Mouse (Mus musculus) stomach, embryonic 15.5 days (tissue): ENCODE results near the gene Spats2l. TPM values are rescaled to one million over a fixed set of nuclear protein-coding genes. Genes with fewer than 3 reads are reported as not detected.

ENCODE experiments used
- ATAC-seq: fragments of 200-750 bp; cut with Nextera tagmentation; 2 replicates; pipeline ENCODE4 v1.8.0; 2017; ENCODE audit warnings: low read depth, moderate number of reproducible peaks, moderate TSS enrichment; ENCODE audit not compliant: insufficient read depth, low FRiP score
- H3K27ac ChIP-seq: fragments of 300-500 bp; sonication (generic); 2 replicates; pipeline ENCODE4 v1.5.1; 2015; ENCODE audit warnings: mild to moderate bottlenecking, inconsistent platforms
- H3K27me3 ChIP-seq: fragments of 300-500 bp; sonication (generic); replicated peaks from 2 replicates; pipeline ENCODE4 v1.6.1; 2015; ENCODE audit warnings: inconsistent platforms
- H3K36me3 ChIP-seq: fragments of 300-500 bp; sonication (generic); 2 replicates; pipeline ENCODE4 v1.6.1; 2015; ENCODE audit warnings: inconsistent platforms
- H3K4me1 ChIP-seq: fragments of 300-500 bp; sonication (generic); 2 replicates; pipeline ENCODE4 v1.6.1; 2015; ENCODE audit warnings: inconsistent platforms
- H3K4me2 ChIP-seq: fragments of 300-500 bp; sonication (generic); 2 replicates; pipeline ENCODE4 v1.6.1; 2015; ENCODE audit warnings: mild to moderate bottlenecking, inconsistent platforms
- H3K4me3 ChIP-seq: fragments of 300-500 bp; sonication (generic); replicated peaks from 2 replicates; pipeline ENCODE4 v1.5.1; 2015; ENCODE audit warnings: inconsistent platforms
- H3K9ac ChIP-seq: fragments of 300-500 bp; sonication (generic); 2 replicates; pipeline ENCODE4 v1.6.1; 2015; ENCODE audit warnings: inconsistent platforms
- H3K9me3 ChIP-seq: fragments of 300-500 bp; sonication (generic); 2 replicates; pipeline ENCODE4 v1.6.1; 2016; ENCODE audit warnings: inconsistent platforms
- WGBS: fragments of 180-500 bp; shearing (Covaris S2); methylation state at CpG from one replicate; pipeline ENCODE4 v1.1.7; 2015; 5-methylcytosine and 5-hydroxymethylcytosine counted together
- polyA plus RNA-seq: library from polyadenylated mRNA; unstranded; fragments of >200 nt; fragmentation: Nextera tagmentation; extraction: Ambion mirVana; gene quantifications from 2 replicates; pipeline ENCODE4 v1.2.1, GENCODE M21; 2015

The Spats2l gene
- polyA plus RNA-seq, 1 experiment from 2014 or later, result 89.8 TPM

DNA sequence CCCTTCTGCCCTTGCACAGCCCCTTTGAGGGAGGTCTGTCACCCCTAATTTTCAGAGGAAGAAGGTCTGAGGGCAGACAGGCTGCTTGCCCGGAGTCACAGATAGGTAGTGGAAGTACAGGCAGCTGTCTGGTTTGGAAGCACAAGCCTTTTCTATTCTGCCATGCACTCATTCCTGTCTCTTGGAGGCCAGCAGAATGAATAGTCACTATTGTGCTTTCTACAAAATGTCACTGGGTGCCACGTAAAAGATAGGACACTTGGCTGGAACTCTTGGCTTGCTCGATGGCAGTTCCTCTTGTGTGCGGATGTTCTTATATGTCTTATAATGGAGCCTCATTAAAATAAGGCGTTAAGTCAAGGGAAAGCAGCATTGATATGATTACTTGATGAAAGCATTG, 15.9 kb downstream of the Spats2l start:
- WGBS, result 79% methylated on average over 5 of the region's 5 CpGs
- no peak for ATAC-seq

GRCm38 (mm10) chr1:57792212-57792611, 18.2 kb downstream of the Spats2l start:
- Histone ChIP-seq H3K9me3 (no peaks in the 10 kb centered on the region), H3K36me3 (no peaks in the 10 kb centered on the region), H3K27me3 (no peaks in the 10 kb centered on the region), H3K4me3 (no peak overlapping the region), H3K4me1 (peaks cover 5% of the 10 kb centered on the region; the same call in 1 of the 2 replicates), H3K27ac (no peak overlapping the region), H3K9ac (no peak overlapping the region), H3K4me2 (no peak overlapping the region)
- 0 out of 2 replicates have a peak, but pooled peaks have one; percentile 22 for ATAC-seq
- 69% methylated on average over 4 of the region's 4 CpGs for WGBS

More for the DNA sequence above, 15.9 kb downstream of the Spats2l start:
- Histone ChIP-seq H3K9me3 (no peaks in the 10 kb centered on the region), H3K4me2 (no peak overlapping the region), H3K9ac (no peak overlapping the region), H3K27me3 (no peaks in the 10 kb centered on the region), H3K36me3 (no peaks in the 10 kb centered on the region), H3K4me3 (no peak overlapping the region), H3K4me1 (peaks cover 5% of the 10 kb centered on the region; the same call in 1 of the 2 replicates), H3K27ac (no peak overlapping the region)

DNA sequence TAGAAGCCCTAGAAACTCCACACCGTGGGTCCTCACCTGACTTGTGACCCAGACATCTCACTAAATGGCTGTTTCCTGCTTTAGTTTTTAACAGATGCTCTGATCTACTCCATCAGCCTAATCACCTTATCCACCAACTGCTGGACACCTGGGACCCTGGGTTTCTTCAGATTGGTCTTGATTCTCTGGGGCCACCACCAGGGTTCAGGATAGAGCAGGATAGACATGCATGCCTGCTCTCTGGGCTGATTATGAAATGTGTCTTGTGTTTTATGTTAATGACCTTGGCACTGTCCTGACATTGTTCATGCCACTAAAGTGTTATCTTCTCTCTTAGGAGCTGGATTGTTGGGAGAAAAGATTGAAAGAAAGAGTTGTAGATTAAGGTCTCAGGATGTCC, 21.9 kb downstream of the Spats2l start:
- Histone ChIP-seq H3K4me2 (no peak overlapping the region), H3K4me3 (no peak overlapping the region), H3K27ac (no peak overlapping the region), H3K9ac (no peak overlapping the region), H3K4me1 (peaks cover 5% of the 10 kb centered on the region; the same call in 1 of the 2 replicates), H3K36me3 (no peaks in the 10 kb centered on the region), H3K9me3 (no peaks in the 10 kb centered on the region), H3K27me3 (no peaks in the 10 kb centered on the region)
- WGBS, result 54% methylated on average over 1 of the region's 1 CpGs
- ATAC-seq, result no peak

DNA sequence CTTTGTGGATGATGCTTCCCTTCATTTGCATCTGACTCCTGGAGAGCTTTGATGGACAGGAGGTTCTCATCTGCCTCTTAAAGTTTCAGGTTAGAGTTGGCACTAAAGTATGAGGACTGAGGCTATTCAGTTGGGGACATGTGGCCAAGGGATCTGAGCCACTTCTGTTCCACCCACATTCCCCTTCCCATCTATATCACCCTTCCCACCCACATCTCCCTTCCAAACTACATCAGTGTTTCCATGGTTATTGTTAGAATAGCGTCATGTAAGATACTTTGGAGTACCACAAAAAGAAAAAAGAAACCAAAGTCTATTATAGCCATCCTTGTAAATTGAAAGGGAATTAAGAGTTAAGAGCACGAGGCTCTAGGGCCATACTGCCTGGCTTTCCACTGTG, 25.4 kb downstream of the Spats2l start:
- no peak overlapping the region for H3K4me2 ChIP-seq
- no peak overlapping the region for H3K27ac ChIP-seq
- WGBS, result 89% methylated on average over 2 of the region's 2 CpGs
- no peaks in the 10 kb centered on the region for H3K36me3 ChIP-seq
- no peaks in the 10 kb centered on the region for H3K4me1 ChIP-seq
- no peak for ATAC-seq
- no peaks in the 10 kb centered on the region for H3K27me3 ChIP-seq
- H3K9me3 ChIP-seq, result no peaks in the 10 kb centered on the region
- no peak overlapping the region for H3K9ac ChIP-seq
- H3K4me3 ChIP-seq, result no peak overlapping the region

GRCm38 (mm10) chr1:57800846-57801245, 26.9 kb downstream of the Spats2l start:
- Histone ChIP-seq H3K9me3 (no peaks in the 10 kb centered on the region), H3K4me3 (no peak overlapping the region), H3K27ac (no peak overlapping the region), H3K36me3 (no peaks in the 10 kb centered on the region), H3K27me3 (no peaks in the 10 kb centered on the region), H3K4me2 (no peak overlapping the region), H3K4me1 (no peaks in the 10 kb centered on the region), H3K9ac (no peak overlapping the region)
- WGBS, result 69% methylated on average over 6 of the region's 6 CpGs
- no peak for ATAC-seq

- H3K27me3 ChIP-seq, result no peaks in the 10 kb centered on the region
- no peaks in the 10 kb centered on the region for H3K9me3 ChIP-seq
- H3K27ac ChIP-seq, result no peak overlapping the region
- no peak overlapping the region for H3K4me3 ChIP-seq
- H3K9ac ChIP-seq, result no peak overlapping the region
- no peaks in the 10 kb centered on the region for H3K36me3 ChIP-seq
- H3K4me2 ChIP-seq, result no peak overlapping the region
- ATAC-seq, result no peak
- WGBS, result 95% methylated on average over 3 of the region's 3 CpGs
- H3K4me1 ChIP-seq, result 0 out of 2 replicates have a peak, but pooled peaks cover 2% of the 10 kb centered on the region
Observed at GRCm38 (mm10) chr1:57806126-57806525, 32.2 kb downstream of the Spats2l start.

DNA sequence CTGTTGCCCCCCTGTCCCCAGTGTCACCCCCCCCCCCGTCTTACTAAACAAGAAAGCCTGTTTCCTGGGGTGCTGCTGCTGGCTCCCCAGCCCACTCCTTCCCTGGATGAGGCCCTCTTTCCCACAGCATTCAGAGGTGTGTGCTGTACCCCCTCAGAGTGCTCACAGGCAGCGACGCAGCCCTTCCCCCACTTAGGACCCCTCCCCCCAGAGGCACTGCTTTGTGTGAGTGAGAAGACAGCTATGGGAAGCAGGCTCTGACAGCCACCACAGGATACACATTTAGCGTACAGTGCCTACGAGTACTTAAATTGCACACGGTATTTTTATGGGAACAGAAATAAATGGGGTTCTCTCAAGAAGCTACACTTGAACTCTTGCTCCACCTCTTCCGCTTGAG, 33.9 kb downstream of the Spats2l start:
- no peak overlapping the region for H3K4me2 ChIP-seq
- H3K9ac ChIP-seq, result no peak overlapping the region
- no peaks in the 10 kb centered on the region for H3K36me3 ChIP-seq
- WGBS, result 45% methylated on average over 7 of the region's 7 CpGs
- ATAC-seq, result no peak
- no peaks in the 10 kb centered on the region for H3K9me3 ChIP-seq
- H3K4me1 ChIP-seq, result 0 out of 2 replicates have a peak, but pooled peaks cover 2% of the 10 kb centered on the region
- no peak overlapping the region for H3K4me3 ChIP-seq
- H3K27me3 ChIP-seq, result no peaks in the 10 kb centered on the region
- no peak overlapping the region for H3K27ac ChIP-seq

DNA sequence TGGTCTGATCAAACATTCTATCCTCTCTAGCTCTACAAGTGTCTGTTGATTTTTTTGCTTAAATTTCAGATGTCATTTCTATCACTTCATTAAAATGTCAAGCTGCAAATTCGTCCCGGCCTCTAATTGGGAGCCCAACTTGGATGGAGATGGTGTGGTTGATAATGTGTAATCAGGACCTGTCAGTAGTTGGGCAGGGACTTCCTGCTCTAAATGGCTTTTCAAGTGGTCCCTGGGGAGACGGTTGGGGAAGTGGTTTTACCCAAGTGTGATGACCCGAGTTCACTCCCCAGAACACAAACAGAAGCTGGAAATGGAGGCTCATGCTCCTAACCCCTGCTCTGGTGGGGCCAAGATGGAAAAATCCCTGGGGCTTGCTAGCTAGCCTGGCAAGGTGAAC, 36.3 kb downstream of the Spats2l start:
- H3K9me3 ChIP-seq, result no peaks in the 10 kb centered on the region
- 61% methylated on average over 4 of the region's 4 CpGs for WGBS
- no peaks in the 10 kb centered on the region for H3K27me3 ChIP-seq

GRCm38 (mm10) chr1:57817103-57817502, 43.1 kb downstream of the Spats2l start:
- no peak overlapping the region for H3K4me2 ChIP-seq
- no peaks in the 10 kb centered on the region for H3K27me3 ChIP-seq
- no peaks in the 10 kb centered on the region for H3K36me3 ChIP-seq
- H3K4me1 ChIP-seq, result no peaks in the 10 kb centered on the region
- H3K9ac ChIP-seq, result no peak overlapping the region
- 54% methylated on average over 2 of the region's 2 CpGs for WGBS
- no peak for ATAC-seq
- H3K9me3 ChIP-seq, result no peaks in the 10 kb centered on the region
- H3K4me3 ChIP-seq, result no peak overlapping the region
- H3K27ac ChIP-seq, result no peak overlapping the region

More for the DNA sequence above, 36.3 kb downstream of the Spats2l start:
- no peak overlapping the region for H3K27ac ChIP-seq
- no peaks in the 10 kb centered on the region for H3K36me3 ChIP-seq
- H3K4me2 ChIP-seq, result no peak overlapping the region
- no peak for ATAC-seq
- 0 out of 2 replicates have a peak, but pooled peaks cover 2% of the 10 kb centered on the region for H3K4me1 ChIP-seq
- no peak overlapping the region for H3K4me3 ChIP-seq
- H3K9ac ChIP-seq, result no peak overlapping the region

GRCm38 (mm10) chr1:57820428-57820997, 46.6 kb downstream of the Spats2l start:
- no peak overlapping the region for H3K9ac ChIP-seq
- peak overlapping the region; percentile 1 for H3K27ac ChIP-seq
- no peak for ATAC-seq
- no peaks in the 10 kb centered on the region for H3K9me3 ChIP-seq
- 50% methylated on average over 6 of the region's 6 CpGs for WGBS
- no peaks in the 10 kb centered on the region for H3K27me3 ChIP-seq
- no peak overlapping the region for H3K4me2 ChIP-seq
- H3K4me3 ChIP-seq, result no peak overlapping the region
- H3K4me1 ChIP-seq, result no peaks in the 10 kb centered on the region
- H3K36me3 ChIP-seq, result no peaks in the 10 kb centered on the region

DNA sequence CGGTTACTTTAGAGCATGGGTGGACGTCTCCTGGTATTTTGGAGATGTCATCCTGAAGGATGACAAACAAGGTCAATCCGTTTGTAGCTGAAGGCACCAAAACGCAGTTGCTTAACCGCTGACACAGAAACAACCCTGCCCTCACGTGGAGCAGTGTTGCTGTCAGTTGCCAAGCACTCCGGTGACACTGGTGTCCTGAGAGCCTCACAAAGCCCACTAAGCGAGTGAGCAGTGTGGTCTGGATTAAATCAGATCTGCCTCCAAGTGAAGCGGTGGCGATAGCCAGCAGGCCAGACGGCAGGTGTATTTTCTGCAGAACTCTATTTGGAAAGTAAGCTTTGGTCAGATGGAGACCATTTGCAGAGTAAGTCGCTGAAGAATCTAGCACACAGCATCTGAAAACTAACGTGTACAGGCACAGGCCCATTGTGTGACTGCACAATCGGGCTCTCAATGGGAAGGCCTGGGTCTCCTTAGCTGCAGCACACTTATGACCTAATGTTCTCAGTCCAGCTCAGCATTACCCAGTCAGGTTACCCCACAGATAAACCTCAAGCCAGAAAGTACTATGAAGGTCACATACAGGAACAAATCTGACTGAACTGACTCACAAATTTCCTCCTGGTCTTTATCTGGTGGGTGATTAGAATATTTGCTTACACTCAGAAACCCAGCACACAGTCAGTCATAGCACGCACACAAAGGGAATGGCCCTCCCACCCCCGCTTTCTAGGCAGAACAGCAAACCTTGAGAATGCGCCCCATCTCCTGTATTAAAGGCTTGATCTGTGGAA, 51.2 kb downstream of the Spats2l start:
- 60% methylated on average over 17 of the region's 17 CpGs for WGBS
- Histone ChIP-seq H3K9me3 (no peaks in the 10 kb centered on the region), H3K4me1 (no peaks in the 10 kb centered on the region), H3K4me2 (no peak overlapping the region), H3K27me3 (no peaks in the 10 kb centered on the region), H3K4me3 (no peak overlapping the region), H3K36me3 (no peaks in the 10 kb centered on the region), H3K9ac (no peak overlapping the region), H3K27ac (peak overlapping the region; percentile 8; the same call in 1 of the 2 replicates)
- peak; percentile 85 for ATAC-seq

- no peaks in the 10 kb centered on the region for H3K4me1 ChIP-seq
- no peak for ATAC-seq
- 84% methylated on average over 9 of the region's 9 CpGs for WGBS
- H3K36me3 ChIP-seq, result no peaks in the 10 kb centered on the region
- H3K4me2 ChIP-seq, result no peak overlapping the region
- H3K27ac ChIP-seq, result no peak overlapping the region
- no peaks in the 10 kb centered on the region for H3K27me3 ChIP-seq
- no peaks in the 10 kb centered on the region for H3K9me3 ChIP-seq
- no peak overlapping the region for H3K9ac ChIP-seq
- no peak overlapping the region for H3K4me3 ChIP-seq
Observed at GRCm38 (mm10) chr1:57826245-57826644, 52.3 kb downstream of the Spats2l start.
